Mouse (Mus musculus) frontal cortex, postnatal 36 days (tissue): ENCODE data around the gene Tmcc3.
A peak's percentile ranks its signal among the peaks of the same experiment; 100 is the strongest.

Experiments used
- DNase-seq, 2 experiments: peaks; one replicate each; pipeline ENCODE4 v3.0.0; 2022; ENCODE audit warnings: low spot score in 2 of 2

Gene Tmcc3

GRCm38 (mm10) chr10:94332358-94333137, 20.8 kb downstream of the Tmcc3 start:
- no peak for DNase-seq

GRCm38 (mm10) chr10:94333328-94333727, 21.6 kb downstream of the Tmcc3 start:
- no peak for DNase-seq

- no peak for DNase-seq
Measured at GRCm38 (mm10) chr10:94335047-94335446, 23.3 kb downstream of the Tmcc3 start.

- no peak for DNase-seq
Measured at GRCm38 (mm10) chr10:94336071-94336470, 24.3 kb downstream of the Tmcc3 start.

GRCm38 (mm10) chr10:94341501-94341900, 29.8 kb downstream of the Tmcc3 start:
- no peak for DNase-seq

- DNase-seq: no peak
Measured at GRCm38 (mm10) chr10:94342256-94342655, 30.5 kb downstream of the Tmcc3 start.

- peak; percentile 19 to 60 for DNase-seq
Measured at GRCm38 (mm10) chr10:94343581-94343980, 31.8 kb downstream of the Tmcc3 start.

- no peak for DNase-seq
Measured at GRCm38 (mm10) chr10:94344631-94345417, 33.1 kb downstream of the Tmcc3 start.

- DNase-seq: no peak
Measured at GRCm38 (mm10) chr10:94345509-94346252, 33.9 kb downstream of the Tmcc3 start.

GRCm38 (mm10) chr10:94346596-94346995, 34.8 kb downstream of the Tmcc3 start:
- no peak for DNase-seq

- no peak for DNase-seq
Measured at GRCm38 (mm10) chr10:94347296-94347695, 35.5 kb downstream of the Tmcc3 start.

GRCm38 (mm10) chr10:94347959-94348358, 36.2 kb downstream of the Tmcc3 start:
- no peak for DNase-seq

- no peak for DNase-seq
Measured at GRCm38 (mm10) chr10:94350207-94350606, 38.5 kb downstream of the Tmcc3 start.

- no peak for DNase-seq
Measured at GRCm38 (mm10) chr10:94350896-94351661, 39.3 kb downstream of the Tmcc3 start.

- no peak for DNase-seq
Measured at GRCm38 (mm10) chr10:94352172-94352876, 40.6 kb downstream of the Tmcc3 start.

- no peak for DNase-seq
Measured at GRCm38 (mm10) chr10:94352877-94353853, 41.4 kb downstream of the Tmcc3 start.

- no peak for DNase-seq
Measured at GRCm38 (mm10) chr10:94354005-94354404, 42.3 kb downstream of the Tmcc3 start.

- no peak for DNase-seq
Measured at GRCm38 (mm10) chr10:94354427-94354826, 42.7 kb downstream of the Tmcc3 start.

- DNase-seq: no peak
Measured at GRCm38 (mm10) chr10:94356504-94357169, 44.9 kb downstream of the Tmcc3 start.
